Mouse (Mus musculus): ENCODE data around the gene Naa16. TPM values are rescaled to one million over a fixed set of nuclear protein-coding genes. Genes with fewer than 3 reads are reported as not detected.

Naa16 gene
- polyA plus RNA-seq, 1 experiment from 2014 or later, result 30.2 TPM

DNA sequence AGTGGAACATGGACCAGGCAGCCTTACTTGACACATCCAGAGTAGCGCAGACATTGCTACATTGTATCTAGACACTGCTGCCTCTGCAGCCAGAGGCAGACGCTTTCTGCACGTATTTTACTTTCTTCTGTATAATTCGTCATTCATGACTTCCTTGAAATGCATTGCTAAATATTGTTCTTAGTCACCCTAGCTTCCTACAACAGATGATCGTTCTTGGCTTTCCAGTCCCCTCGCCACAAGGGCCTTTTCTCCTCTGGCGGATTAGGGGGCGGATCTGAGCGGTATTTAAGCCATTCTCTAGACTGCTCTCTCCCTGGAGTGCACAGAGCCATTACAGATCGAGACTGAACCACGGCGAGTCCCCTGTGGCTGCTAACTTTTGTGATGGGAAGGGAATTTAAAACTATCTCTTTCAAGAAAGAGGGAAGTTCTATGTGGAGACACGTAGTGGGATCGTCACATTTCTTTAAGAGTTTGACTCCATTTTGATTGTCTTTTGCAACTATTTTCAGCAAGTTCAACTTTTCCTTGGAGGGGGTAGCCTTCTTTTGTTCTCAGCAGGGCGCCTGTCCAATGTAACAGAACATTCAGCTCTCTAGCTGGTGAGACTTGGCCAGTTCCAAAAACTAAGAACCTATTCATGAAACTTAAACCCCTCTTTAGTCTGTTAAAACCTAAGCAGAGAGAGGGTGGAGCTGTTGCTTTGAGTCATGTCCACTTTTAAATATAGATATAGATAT lies 99.7 kb downstream of the Naa16 start:
- Histone ChIP-seq H3K36me3 (ENCODE audit: control insufficient read depth, insufficient read depth, low read length) (0 out of 2 replicates have a peak, but pooled peaks cover 5% of the 10 kb centered on the region), H3K4me1 (ENCODE audit: control insufficient read depth, insufficient read depth, low read length) (peaks cover 20% of the 10 kb centered on the region), H3K9me3 (ENCODE audit: control insufficient read depth, low read length) (no peaks in the 10 kb centered on the region), H3K27me3 (replicated peaks; ENCODE audit: control insufficient read depth, insufficient read depth, low read length) (no peaks in the 10 kb centered on the region), H3K27ac (replicated peaks; ENCODE audit: low read depth, low read length) (no peak overlapping the region), H3K9ac (ENCODE audit: low read depth, low read length) (no peak overlapping the region), H3K4me3 (ENCODE audit: low read depth, low read length) (no peak overlapping the region), H3K4me2 (ENCODE audit: low read depth, low read length) (peak overlapping the region; percentile 26; the same call in 1 of the 2 replicates)
- 20% methylated on average over 15 of the region's 15 CpGs for WGBS
- ATAC-seq (ENCODE audit: low read depth), result peak; percentile 58
- peak; percentile 69 for DNase-seq (ENCODE audit: low spot score)

GRCm38 (mm10) chr14:79289909-79290308 lies 100.7 kb downstream of the Naa16 start:
- DNase-seq (ENCODE audit: low spot score) (no peak), ATAC-seq (ENCODE audit: low read depth) (no peak)
- Histone ChIP-seq H3K27ac (replicated peaks; ENCODE audit: low read depth, low read length) (no peak overlapping the region), H3K27me3 (replicated peaks; ENCODE audit: control insufficient read depth, insufficient read depth, low read length) (no peaks in the 10 kb centered on the region), H3K9me3 (ENCODE audit: control insufficient read depth, low read length) (no peaks in the 10 kb centered on the region), H3K9ac (ENCODE audit: low read depth, low read length) (no peak overlapping the region), H3K4me2 (ENCODE audit: low read depth, low read length) (no peak overlapping the region), H3K4me3 (ENCODE audit: low read depth, low read length) (no peak overlapping the region), H3K4me1 (ENCODE audit: control insufficient read depth, insufficient read depth, low read length) (peaks cover 20% of the 10 kb centered on the region), H3K36me3 (ENCODE audit: control insufficient read depth, insufficient read depth, low read length) (0 out of 2 replicates have a peak, but pooled peaks cover 5% of the 10 kb centered on the region)
- WGBS, result 38% methylated on average over 9 of the region's 9 CpGs

GRCm38 (mm10) chr14:79288280-79288679 lies 102.3 kb downstream of the Naa16 start:
- H3K4me3 ChIP-seq (ENCODE audit: low read depth, low read length), result no peak overlapping the region
- H3K9ac ChIP-seq (ENCODE audit: low read depth, low read length), result no peak overlapping the region
- no peak overlapping the region for H3K27ac ChIP-seq (replicated peaks; ENCODE audit: low read depth, low read length)
- no peaks in the 10 kb centered on the region for H3K9me3 ChIP-seq (ENCODE audit: control insufficient read depth, low read length)
- H3K27me3 ChIP-seq (replicated peaks; ENCODE audit: control insufficient read depth, insufficient read depth, low read length), result no peaks in the 10 kb centered on the region
- ATAC-seq (ENCODE audit: low read depth) (no peak), DNase-seq (ENCODE audit: low spot score) (no peak)
- H3K4me2 ChIP-seq (ENCODE audit: low read depth, low read length), result no peak overlapping the region
- H3K4me1 ChIP-seq (ENCODE audit: control insufficient read depth, insufficient read depth, low read length), result peaks cover 19% of the 10 kb centered on the region
- 0 out of 2 replicates have a peak, but pooled peaks cover 5% of the 10 kb centered on the region for H3K36me3 ChIP-seq (ENCODE audit: control insufficient read depth, insufficient read depth, low read length)
- 63% methylated on average over 3 of the region's 3 CpGs for WGBS

DNA sequence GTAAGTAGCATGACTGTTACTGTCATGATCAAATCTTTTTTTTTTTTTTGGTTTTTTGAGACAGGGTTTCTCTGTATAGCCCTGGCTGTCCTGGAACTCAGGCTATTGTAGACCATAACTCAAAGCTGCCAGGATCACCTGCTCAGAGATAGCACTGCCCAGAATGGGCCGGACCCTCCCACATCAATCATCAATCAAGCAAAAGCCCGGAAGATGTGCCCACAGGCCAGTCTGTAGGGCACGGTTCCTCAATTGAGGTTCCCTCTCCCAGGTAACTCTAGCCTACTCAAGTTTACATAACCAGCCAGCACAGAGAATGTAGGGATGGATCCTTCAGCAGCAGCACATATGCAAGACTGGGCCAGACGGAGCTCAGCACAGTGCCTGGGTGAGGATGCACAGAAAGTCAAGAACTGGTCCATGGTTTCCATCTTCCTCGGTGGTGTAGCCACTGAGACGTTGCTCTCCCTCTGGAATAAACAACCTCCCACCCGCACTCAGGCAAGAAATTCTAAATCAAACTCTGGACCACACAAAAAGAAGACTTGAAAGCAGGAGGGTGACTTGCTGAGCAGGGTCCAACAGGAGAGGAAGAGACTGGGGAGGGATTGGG lies 103.2 kb downstream of the Naa16 start:
- Histone ChIP-seq H3K27me3 (replicated peaks; ENCODE audit: control insufficient read depth, insufficient read depth, low read length) (no peaks in the 10 kb centered on the region), H3K27ac (replicated peaks; ENCODE audit: low read depth, low read length) (no peak overlapping the region), H3K4me3 (ENCODE audit: low read depth, low read length) (no peak overlapping the region), H3K9ac (ENCODE audit: low read depth, low read length) (no peak overlapping the region), H3K9me3 (ENCODE audit: control insufficient read depth, low read length) (no peaks in the 10 kb centered on the region), H3K4me1 (ENCODE audit: control insufficient read depth, insufficient read depth, low read length) (peaks cover 9% of the 10 kb centered on the region), H3K4me2 (ENCODE audit: low read depth, low read length) (no peak overlapping the region), H3K36me3 (ENCODE audit: control insufficient read depth, insufficient read depth, low read length) (0 out of 2 replicates have a peak, but pooled peaks cover 5% of the 10 kb centered on the region)
- DNase-seq (ENCODE audit: low spot score), result no peak
- no peak for ATAC-seq (ENCODE audit: low read depth)
- 86% methylated on average over 7 of the region's 7 CpGs for WGBS

DNA sequence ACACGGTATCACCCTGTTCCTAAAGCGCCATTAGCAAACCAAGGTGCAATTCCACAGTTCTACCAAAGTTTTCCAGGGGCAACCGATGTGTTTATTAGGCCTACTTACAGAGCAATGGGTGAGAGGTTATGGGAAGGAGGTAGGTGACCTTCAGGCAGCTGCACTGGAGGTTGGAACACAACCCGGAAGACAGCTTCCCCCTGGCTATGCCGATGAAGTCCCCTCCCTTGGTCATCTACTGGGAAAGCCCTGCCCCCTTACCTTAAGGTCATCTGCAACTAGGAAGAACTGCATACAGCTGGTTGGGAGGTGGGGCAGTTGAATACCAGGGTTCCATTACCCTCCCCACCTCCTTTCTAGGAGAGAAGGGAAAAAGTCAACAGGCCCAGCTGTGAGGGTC lies 105.0 kb downstream of the Naa16 start:
- Histone ChIP-seq H3K9me3 (ENCODE audit: control insufficient read depth, low read length) (no peaks in the 10 kb centered on the region), H3K27ac (replicated peaks; ENCODE audit: low read depth, low read length) (no peak overlapping the region), H3K4me3 (ENCODE audit: low read depth, low read length) (no peak overlapping the region), H3K9ac (ENCODE audit: low read depth, low read length) (no peak overlapping the region), H3K4me1 (ENCODE audit: control insufficient read depth, insufficient read depth, low read length) (peaks cover 2% of the 10 kb centered on the region; the same call in 1 of the 2 replicates), H3K4me2 (ENCODE audit: low read depth, low read length) (no peak overlapping the region), H3K36me3 (ENCODE audit: control insufficient read depth, insufficient read depth, low read length) (0 out of 2 replicates have a peak, but pooled peaks cover 5% of the 10 kb centered on the region), H3K27me3 (replicated peaks; ENCODE audit: control insufficient read depth, insufficient read depth, low read length) (no peaks in the 10 kb centered on the region)
- WGBS, result 95% methylated on average over 5 of the region's 5 CpGs
- DNase-seq (ENCODE audit: low spot score) (no peak), ATAC-seq (ENCODE audit: low read depth) (no peak)

- H3K4me3 ChIP-seq (ENCODE audit: low read depth, low read length), result no peak overlapping the region
- H3K9me3 ChIP-seq (ENCODE audit: control insufficient read depth, low read length), result no peaks in the 10 kb centered on the region
- no peak overlapping the region for H3K9ac ChIP-seq (ENCODE audit: low read depth, low read length)
- no peak overlapping the region for H3K4me2 ChIP-seq (ENCODE audit: low read depth, low read length)
- 0 out of 2 replicates have a peak, but pooled peaks cover 5% of the 10 kb centered on the region for H3K36me3 ChIP-seq (ENCODE audit: control insufficient read depth, insufficient read depth, low read length)
- no peak overlapping the region for H3K27ac ChIP-seq (replicated peaks; ENCODE audit: low read depth, low read length)
- ATAC-seq (ENCODE audit: low read depth) (no peak), DNase-seq (ENCODE audit: low spot score) (no peak)
- 82% methylated on average over 4 of the region's 4 CpGs for WGBS
- H3K27me3 ChIP-seq (replicated peaks; ENCODE audit: control insufficient read depth, insufficient read depth, low read length), result no peaks in the 10 kb centered on the region
- H3K4me1 ChIP-seq (ENCODE audit: control insufficient read depth, insufficient read depth, low read length), result no peaks in the 10 kb centered on the region
Measured at GRCm38 (mm10) chr14:79284616-79285015, 106.0 kb downstream of the Naa16 start.

DNA sequence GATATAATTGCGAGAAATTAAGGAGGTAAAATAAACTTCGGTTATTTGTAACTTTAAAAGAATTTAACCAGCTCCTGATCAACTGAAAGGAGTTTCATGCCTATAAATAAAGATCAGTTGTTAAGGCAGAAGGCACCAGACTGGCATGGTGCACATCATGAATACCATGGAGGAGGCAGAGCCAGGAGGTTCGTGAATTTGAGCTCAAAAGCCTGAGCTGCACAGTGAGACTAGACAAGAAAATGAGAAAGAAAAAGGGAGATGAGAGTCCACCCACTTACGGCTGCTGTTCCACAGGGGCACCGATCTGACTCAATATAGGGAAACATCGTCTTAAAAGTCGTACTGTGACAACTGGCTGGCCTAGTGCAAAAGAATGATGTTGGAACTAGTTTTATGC lies 106.6 kb downstream of the Naa16 start:
- no peak overlapping the region for H3K27ac ChIP-seq (replicated peaks; ENCODE audit: low read depth, low read length)
- no peak for DNase-seq (ENCODE audit: low spot score)
- 88% methylated on average over 7 of the region's 7 CpGs for WGBS
- no peak overlapping the region for H3K9ac ChIP-seq (ENCODE audit: low read depth, low read length)
- no peak overlapping the region for H3K4me3 ChIP-seq (ENCODE audit: low read depth, low read length)
- H3K27me3 ChIP-seq (replicated peaks; ENCODE audit: control insufficient read depth, insufficient read depth, low read length), result no peaks in the 10 kb centered on the region
- H3K4me2 ChIP-seq (ENCODE audit: low read depth, low read length), result no peak overlapping the region
- no peak for ATAC-seq (ENCODE audit: low read depth)
- H3K36me3 ChIP-seq (ENCODE audit: control insufficient read depth, insufficient read depth, low read length), result 0 out of 2 replicates have a peak, but pooled peaks cover 3% of the 10 kb centered on the region
- no peaks in the 10 kb centered on the region for H3K9me3 ChIP-seq (ENCODE audit: control insufficient read depth, low read length)
- H3K4me1 ChIP-seq (ENCODE audit: control insufficient read depth, insufficient read depth, low read length), result no peaks in the 10 kb centered on the region

DNA sequence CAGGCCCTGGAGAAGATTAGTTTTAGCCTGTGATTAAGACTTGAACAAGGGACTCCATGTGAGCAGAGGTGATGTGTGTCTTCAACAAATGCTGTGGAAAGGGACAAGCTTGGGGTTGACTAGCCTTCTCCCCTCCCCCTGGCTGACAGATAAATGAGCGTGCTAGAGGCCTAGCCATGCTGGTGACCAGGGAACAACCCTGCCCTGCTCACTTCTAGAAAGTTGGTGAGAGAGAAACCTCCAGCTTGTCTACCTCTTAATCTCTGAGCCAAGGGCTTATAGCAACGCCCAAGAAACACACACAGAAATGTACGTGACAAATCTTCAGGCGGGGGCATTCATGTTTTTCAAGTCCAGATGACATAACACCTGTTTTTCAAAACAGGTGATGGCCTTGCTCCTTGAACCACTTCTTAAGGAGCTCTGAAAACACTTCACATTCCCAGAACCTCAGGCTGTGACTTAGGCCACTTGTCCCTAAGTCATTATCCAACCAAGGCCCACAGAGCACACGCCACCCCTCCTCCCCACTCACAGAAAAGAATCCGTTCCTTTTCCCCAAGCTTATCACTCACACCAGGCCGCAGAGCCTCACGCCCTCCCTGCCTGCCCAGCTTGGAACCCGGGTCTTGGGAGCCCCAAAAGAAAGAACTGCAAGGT lies 108.6 kb downstream of the Naa16 start:
- ATAC-seq (ENCODE audit: low read depth), result no peak
- no peak overlapping the region for H3K9ac ChIP-seq (ENCODE audit: low read depth, low read length)

More for the DNA sequence above, 108.6 kb downstream of the Naa16 start:
- Histone ChIP-seq H3K9me3 (ENCODE audit: control insufficient read depth, low read length) (no peaks in the 10 kb centered on the region), H3K4me3 (ENCODE audit: low read depth, low read length) (no peak overlapping the region), H3K36me3 (ENCODE audit: control insufficient read depth, insufficient read depth, low read length) (no peaks in the 10 kb centered on the region), H3K27ac (replicated peaks; ENCODE audit: low read depth, low read length) (no peak overlapping the region), H3K4me1 (ENCODE audit: control insufficient read depth, insufficient read depth, low read length) (no peaks in the 10 kb centered on the region), H3K27me3 (replicated peaks; ENCODE audit: control insufficient read depth, insufficient read depth, low read length) (no peaks in the 10 kb centered on the region), H3K4me2 (ENCODE audit: low read depth, low read length) (no peak overlapping the region)
- no peak for DNase-seq (ENCODE audit: low spot score)
- 90% methylated on average over 9 of the region's 9 CpGs for WGBS

Data from embryonic facial prominence, embryonic 14.5 days (tissue).